ENCODE assay signal across 8 mouse cellular contexts in the genomic region with DNA sequence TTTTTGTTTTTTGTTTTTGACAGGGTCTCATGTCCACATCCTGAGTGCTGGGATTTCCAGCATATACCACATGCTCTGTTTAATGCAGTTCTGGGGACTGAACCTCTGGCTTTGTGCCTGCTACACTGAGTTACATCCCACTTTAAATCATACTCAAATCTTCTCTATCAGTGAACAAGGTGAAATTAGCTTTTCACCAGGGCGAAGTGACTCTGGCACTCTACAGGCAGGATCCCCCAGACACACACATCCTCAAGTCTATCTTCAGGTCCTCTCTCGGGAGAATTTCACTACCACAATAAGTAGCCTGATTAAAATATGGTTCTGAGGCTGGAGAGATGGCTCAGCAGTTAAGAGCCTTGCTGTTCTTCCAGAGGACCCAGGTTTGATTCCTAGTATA. TPM values are rescaled to one million over a fixed set of nuclear protein-coding genes. Genes with fewer than 3 reads are reported as not detected.
A peak's percentile ranks its signal among the peaks of the same experiment; 100 is the strongest.
DNase-seq lines count a peak whose midpoint lies in the region; ATAC-seq and TF ChIP-seq lines count a peak whose summit lies in the region.

No protein-coding gene starts in this region.

- intact Hi-C loops in heart, postnatal 25 days (cut with DNase I), result no loop called here

- H3K4me2 ChIP-seq in forebrain, embryonic 16.5 days (ENCODE audit: low read length), result peak overlapping the region; percentile 63

- peaks cover 32% of the 10 kb centered on the region for H3K79me2 ChIP-seq in macrophage (ENCODE audit: inconsistent target)

- H3K4me1 ChIP-seq in heart, embryonic 10.5 days, result peaks cover 43% of the 10 kb centered on the region
- H3K4me1 ChIP-seq in E14TG2a.4 (replicated peaks; ENCODE audit: low read depth, low read length), result peaks cover 63% of the 10 kb centered on the region
- H3K4me1 ChIP-seq in forebrain, embryonic 16.5 days (replicated peaks; ENCODE audit: control insufficient read depth, insufficient read depth, low read length), result peaks cover 28% of the 10 kb centered on the region

- no peaks in the 10 kb centered on the region for H3K27me3 ChIP-seq in heart, embryonic 10.5 days (ENCODE audit: insufficient read depth, poor library complexity, severe bottlenecking)
- 0 out of 2 replicates have a peak, but pooled peaks cover 5% of the 10 kb centered on the region for H3K27me3 ChIP-seq in E14TG2a.4 (ENCODE audit: insufficient read depth, low read length)
- H3K27me3 ChIP-seq in forebrain, embryonic 16.5 days (replicated peaks; ENCODE audit: control insufficient read depth, insufficient read depth, low read length), result no peaks in the 10 kb centered on the region

- TF ChIP-seq CTCF in E14TG2a.4 (conservative IDR thresholded peaks at IDR 0.05; ENCODE audit: low read length), result no peak

- H3K9ac ChIP-seq in forebrain, embryonic 16.5 days (replicated peaks; ENCODE audit: low read depth, low read length), result peak overlapping the region; percentile 87

- H3K4me3 ChIP-seq in heart, embryonic 10.5 days, result peak overlapping the region; percentile 91
- peak overlapping the region; percentile 92 for H3K4me3 ChIP-seq in E14TG2a.4 (replicated peaks; ENCODE audit: low read length)
- H3K4me3 ChIP-seq in forebrain, embryonic 16.5 days (replicated peaks; ENCODE audit: low read length), result peak overlapping the region; percentile 77
- peak overlapping the region; percentile 75 for H3K4me3 ChIP-seq in macrophage (ENCODE audit: inconsistent target)

- no peak for DNase-seq in heart, embryonic 10.5 days (ENCODE audit: low spot score)
- no peak for DNase-seq in heart, postnatal 25 days (ENCODE audit: low spot score)
- no peak for DNase-seq in urinary bladder, postnatal 14 days (ENCODE audit: low spot score)
- DNase-seq in spleen, postnatal 14 days (ENCODE audit: low spot score in 2 of 2), result no peak
- DNase-seq in right cerebral cortex, postnatal 25 days, result no peak

- H3K9me3 ChIP-seq in heart, embryonic 10.5 days, result no peaks in the 10 kb centered on the region
- no peaks in the 10 kb centered on the region for H3K9me3 ChIP-seq in E14TG2a.4 (ENCODE audit: low read length)
- H3K9me3 ChIP-seq in forebrain, embryonic 16.5 days (ENCODE audit: control insufficient read depth, low read length), result 0 out of 2 replicates have a peak, but pooled peaks cover 3% of the 10 kb centered on the region

- no peak for ATAC-seq in forebrain, embryonic 16.5 days

- peaks cover 32% of the 10 kb centered on the region for H3K36me3 ChIP-seq in heart, embryonic 10.5 days
- H3K36me3 ChIP-seq in E14TG2a.4 (ENCODE audit: insufficient read depth, low read length), result peaks cover 11% of the 10 kb centered on the region
- H3K36me3 ChIP-seq in forebrain, embryonic 16.5 days (ENCODE audit: control insufficient read depth, insufficient read depth), result peaks cover 10% of the 10 kb centered on the region
- H3K36me3 ChIP-seq in macrophage (ENCODE audit: inconsistent target), result peaks cover 20% of the 10 kb centered on the region

- peak overlapping the region; percentile 97; the same call in 1 of the 2 replicates for H3K27ac ChIP-seq in heart, embryonic 10.5 days
- H3K27ac ChIP-seq in forebrain, embryonic 16.5 days (ENCODE audit: low read length), result no peak overlapping the region
- H3K27ac ChIP-seq in macrophage, result 0 out of 2 replicates have a peak overlapping the region, but pooled peaks have one; percentile 25

- 64% methylated on average over 2 of the region's 2 CpGs for WGBS in heart, embryonic 10.5 days
- 75% methylated on average over 2 of the region's 2 CpGs for WGBS in forebrain, embryonic 16.5 days
- WGBS in macrophage (ENCODE audit: missing documents), result 77% methylated on average over 2 of the region's 2 CpGs

RNA-seq across cellular contexts. Expression of a gene that starts 1.1 kb away (rescaled TPM):
- 164 and 187 TPM in 2 replicates for polyA plus RNA-seq in heart, embryonic 10.5 days (2016; fragmentation: Nextera tagmentation; extraction: Ambion mirVana)
- total RNA-seq in heart, postnatal 25 days (2021), result 100 to 1,000 TPM; 227 to 229 TPM
- polyA plus RNA-seq in forebrain, embryonic 16.5 days (2015; fragmentation: Nextera tagmentation; extraction: Ambion mirVana), result 151 and 164 TPM in 2 replicates
- total RNA-seq in macrophage (2018; cell fraction: chromatin; rRNA removed), result 10 to 100 TPM in 15 of 26 experiments, 1 to 10 TPM in 11; 2.7 to 27.5 (median 11.6) TPM
- total RNA-seq in macrophage (2018; cell fraction: cytosol; rRNA removed), result 100 to 1,000 TPM in 1 of 26 experiments, 10 to 100 TPM in 25; 64.4 to 103 (median 83.6) TPM
- total RNA-seq in macrophage (2018; cell fraction: nucleus; rRNA removed), result 10 to 100 TPM in 25 of 26 experiments, 1 to 10 TPM in 1; 6.7 to 53.7 (median 28.3) TPM
- 18.4 to 95.0 TPM (median 69.0 TPM) in 3 replicates for polyA plus RNA-seq in macrophage (2018)

RNA-seq across cellular contexts. Expression of a gene that starts 9.2 kb away (rescaled TPM):
- 0.74 and 0.87 TPM in 2 replicates for polyA plus RNA-seq in heart, embryonic 10.5 days (2016; fragmentation: Nextera tagmentation; extraction: Ambion mirVana)
- total RNA-seq in heart, postnatal 25 days (2021), result 10 to 100 TPM; 54.1 to 67.6 TPM
- polyA plus RNA-seq in forebrain, embryonic 16.5 days (2015; fragmentation: Nextera tagmentation; extraction: Ambion mirVana), result 2.4 and 2.9 TPM in 2 replicates
- total RNA-seq in macrophage (2018; cell fraction: chromatin; rRNA removed), result 1 to 10 TPM in 4 of 26 experiments, under 1 TPM in 16, not detected in 6; 0.31 to 1.8 (median 0.71) TPM
- total RNA-seq in macrophage (2018; cell fraction: cytosol; rRNA removed), result 1 to 10 TPM in 2 of 26 experiments, under 1 TPM in 24; 0.14 to 1.3 (median 0.45) TPM
- total RNA-seq in macrophage (2018; cell fraction: nucleus; rRNA removed), result 1 to 10 TPM in 6 of 26 experiments, under 1 TPM in 18, not detected in 2; 0.20 to 2.4 (median 0.64) TPM
- 1.3 to 1.9 TPM (median 1.5 TPM) in 3 replicates for polyA plus RNA-seq in macrophage (2018)

RNA-seq across cellular contexts. Expression of a gene that starts 21.3 kb away (rescaled TPM):
- polyA plus RNA-seq in heart, embryonic 10.5 days (2016; fragmentation: Nextera tagmentation; extraction: Ambion mirVana), result not detected in 2 replicates
- 1 to 10 TPM; 2.8 to 4.2 TPM for total RNA-seq in heart, postnatal 25 days (2021)
- not detected in 2 replicates for polyA plus RNA-seq in forebrain, embryonic 16.5 days (2015; fragmentation: Nextera tagmentation; extraction: Ambion mirVana)
- not detected for total RNA-seq in macrophage (2018; cell fraction: chromatin; rRNA removed)
- 1 to 10 TPM in 9 of 26 experiments, not detected in 17; 1.0 to 3.3 (median 1.5) TPM for total RNA-seq in macrophage (2018; cell fraction: cytosol; rRNA removed)
- total RNA-seq in macrophage (2018; cell fraction: nucleus; rRNA removed), result 1 to 10 TPM in 2 of 26 experiments, not detected in 24; 4.2 to 4.9 TPM
- not detected in 3 replicates for polyA plus RNA-seq in macrophage (2018)

RNA-seq across cellular contexts. Expression of a gene that starts 24.6 kb away (rescaled TPM):
- 31.1 and 45.5 TPM in 2 replicates for polyA plus RNA-seq in heart, embryonic 10.5 days (2016; fragmentation: Nextera tagmentation; extraction: Ambion mirVana)
- 10 to 100 TPM; 23.5 to 25.3 TPM for total RNA-seq in heart, postnatal 25 days (2021)
- 111 and 116 TPM in 2 replicates for polyA plus RNA-seq in forebrain, embryonic 16.5 days (2015; fragmentation: Nextera tagmentation; extraction: Ambion mirVana)
- 10 to 100 TPM; 11.9 to 56.1 (median 33.2) TPM for total RNA-seq in macrophage (2018; cell fraction: chromatin; rRNA removed)
- 10 to 100 TPM; 11.6 to 22.9 (median 18.2) TPM for total RNA-seq in macrophage (2018; cell fraction: cytosol; rRNA removed)
- total RNA-seq in macrophage (2018; cell fraction: nucleus; rRNA removed), result 10 to 100 TPM; 10.8 to 37.2 (median 24.3) TPM
- 13.0 to 15.0 TPM (median 14.7 TPM) in 3 replicates for polyA plus RNA-seq in macrophage (2018)

RNA-seq across cellular contexts. Expression of a gene that starts 46.1 kb away (rescaled TPM):
- 56.5 and 60.3 TPM in 2 replicates for polyA plus RNA-seq in heart, embryonic 10.5 days (2016; fragmentation: Nextera tagmentation; extraction: Ambion mirVana)
- total RNA-seq in heart, postnatal 25 days (2021), result 10 to 100 TPM; 18.2 to 18.5 TPM
- polyA plus RNA-seq in forebrain, embryonic 16.5 days (2015; fragmentation: Nextera tagmentation; extraction: Ambion mirVana), result 74.7 and 77.9 TPM in 2 replicates
- total RNA-seq in macrophage (2018; cell fraction: chromatin; rRNA removed), result 10 to 100 TPM; 11.1 to 77.2 (median 45.3) TPM
- 10 to 100 TPM; 20.4 to 46.7 (median 31.2) TPM for total RNA-seq in macrophage (2018; cell fraction: cytosol; rRNA removed)
- 10 to 100 TPM; 12.9 to 83.5 (median 40.7) TPM for total RNA-seq in macrophage (2018; cell fraction: nucleus; rRNA removed)
- 30.6 to 52.5 TPM (median 40.5 TPM) in 3 replicates for polyA plus RNA-seq in macrophage (2018)
